Mouse (Mus musculus): ENCODE data around the gene Msantd1. TPM values are rescaled to one million over a fixed set of nuclear protein-coding genes. Genes with fewer than 3 reads are reported as not detected.

The Msantd1 gene
- total RNA-seq, 2 experiments from 2014 or later, result 0.34 to 0.65 TPM

DNA sequence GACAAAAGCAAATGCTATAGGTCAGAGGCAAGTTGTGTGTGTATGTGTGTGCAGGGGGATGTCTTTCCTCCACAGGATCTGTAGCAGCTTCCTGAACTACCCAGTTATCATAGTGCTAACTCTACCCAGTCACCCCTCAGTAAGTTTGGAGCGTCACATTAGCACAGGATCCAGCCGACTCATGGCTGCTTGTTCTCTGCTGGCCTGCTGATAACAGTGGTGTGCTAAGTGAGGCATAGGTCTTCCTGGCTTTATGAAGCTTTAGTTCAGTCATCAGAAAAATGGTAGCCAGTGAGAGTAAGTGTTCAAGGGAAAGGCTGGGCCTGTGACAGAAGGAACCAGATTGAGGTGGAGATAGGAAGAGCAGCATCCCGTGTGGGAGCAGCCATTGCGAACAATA is 16.1 kb downstream of the Msantd1 start:
- intact Hi-C loops (cut with DNase I), result no loop called here
- DNase-seq, result no peak

DNA sequence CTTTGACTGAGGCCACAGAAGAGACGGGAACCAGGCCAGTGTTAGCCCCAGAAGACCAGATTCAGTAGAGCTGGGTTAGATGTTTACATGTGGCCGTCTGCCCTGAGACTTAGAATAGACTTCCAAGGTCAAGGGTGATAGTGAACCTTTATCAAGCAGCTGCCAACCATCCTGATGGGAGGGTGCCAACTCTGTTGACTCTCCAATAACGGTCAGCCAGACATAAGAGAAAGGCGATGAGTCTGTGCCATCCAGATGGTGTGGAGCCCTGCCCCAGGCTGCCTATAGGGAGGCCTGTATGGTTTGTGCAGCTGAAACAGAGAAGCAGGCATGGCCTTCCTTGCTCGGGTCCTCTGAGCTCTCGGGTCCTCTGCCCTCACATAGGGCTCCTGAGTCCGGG is 16.7 kb downstream of the Msantd1 start:
- DNase-seq, result no peak
- intact Hi-C loops (cut with DNase I), result no loop called here

DNA sequence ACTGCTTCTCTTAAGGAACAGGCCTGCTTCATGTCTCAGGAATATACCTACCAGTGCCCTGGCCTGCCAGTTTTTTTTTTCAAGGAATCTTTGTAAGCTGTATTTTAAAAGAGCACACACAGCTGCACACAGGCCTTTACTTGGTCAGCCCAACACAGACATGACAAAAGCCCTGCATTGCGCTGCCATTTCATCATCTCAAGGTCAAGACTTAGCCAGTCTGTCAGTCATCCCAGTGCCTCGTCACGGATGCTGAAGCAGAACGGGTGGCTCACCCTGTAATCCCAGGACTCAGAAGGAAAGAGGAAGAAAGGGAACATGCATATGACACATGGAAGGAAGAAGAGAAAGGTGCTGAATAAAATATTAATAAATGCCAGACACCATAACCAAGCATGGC is 19.8 kb downstream of the Msantd1 start:
- DNase-seq, result no peak
- intact Hi-C loops (cut with DNase I), result no loop called here

DNA sequence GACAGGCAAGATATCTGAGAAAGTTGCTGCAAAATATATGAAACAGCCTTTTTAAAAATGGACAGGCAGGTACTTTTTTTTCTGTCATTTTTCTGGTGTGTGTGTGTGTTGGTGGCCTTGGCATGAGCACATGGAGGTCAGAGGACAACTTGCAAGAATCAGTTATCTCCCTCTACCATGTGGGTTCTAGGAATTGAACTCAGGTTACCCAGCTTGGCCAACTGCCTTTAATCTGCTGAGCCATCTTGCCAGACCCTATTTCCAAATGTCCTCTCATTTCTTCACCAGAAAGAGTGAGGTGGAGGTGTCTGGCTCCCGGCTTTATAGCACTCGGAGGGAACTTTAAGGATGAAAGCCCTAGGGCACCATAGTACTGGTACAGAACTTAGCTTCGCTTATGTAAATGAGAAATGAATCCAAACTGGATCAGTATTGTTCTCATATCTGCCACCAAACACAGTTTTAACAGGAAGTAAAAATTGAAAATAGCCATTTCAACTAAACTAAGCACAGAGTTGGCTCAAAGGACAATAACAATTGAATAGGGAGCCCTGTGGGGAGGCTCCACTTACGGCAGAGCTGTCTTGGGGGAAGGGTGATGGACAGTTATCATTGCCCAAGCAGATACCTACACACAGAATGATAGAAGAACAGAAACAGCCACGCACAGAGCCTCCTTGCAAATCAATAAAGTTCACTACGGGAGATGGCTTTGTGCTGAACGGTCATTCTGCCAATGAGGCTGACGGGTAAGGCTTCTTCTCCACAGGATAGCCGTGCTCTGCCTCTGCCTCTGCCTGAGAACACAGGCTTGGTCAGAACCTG is 22.6 kb downstream of the Msantd1 start:
- DNase-seq, result no peak
- intact Hi-C loops (cut with DNase I), result no loop called here

DNA sequence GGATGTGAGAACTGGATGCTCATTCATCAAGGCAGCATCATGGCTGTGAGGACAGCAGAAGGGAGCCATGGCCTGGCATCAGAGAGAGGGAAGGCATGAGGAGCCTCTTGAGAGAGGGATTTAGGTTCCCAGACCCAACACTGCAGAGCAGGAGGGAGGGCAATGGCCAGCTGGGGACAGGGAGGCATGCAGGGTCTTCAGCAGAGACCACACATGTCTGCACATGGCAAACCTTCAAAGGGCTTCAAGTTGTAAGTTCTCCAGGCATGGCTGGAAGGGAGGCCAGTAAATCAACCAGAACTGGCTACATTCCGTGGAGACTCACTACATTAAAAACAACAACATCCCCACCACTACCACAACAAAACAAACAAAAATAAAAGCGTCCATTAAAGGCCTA is 23.3 kb downstream of the Msantd1 start:
- intact Hi-C loops (cut with DNase I), result no loop called here
- no peak for DNase-seq

DNA sequence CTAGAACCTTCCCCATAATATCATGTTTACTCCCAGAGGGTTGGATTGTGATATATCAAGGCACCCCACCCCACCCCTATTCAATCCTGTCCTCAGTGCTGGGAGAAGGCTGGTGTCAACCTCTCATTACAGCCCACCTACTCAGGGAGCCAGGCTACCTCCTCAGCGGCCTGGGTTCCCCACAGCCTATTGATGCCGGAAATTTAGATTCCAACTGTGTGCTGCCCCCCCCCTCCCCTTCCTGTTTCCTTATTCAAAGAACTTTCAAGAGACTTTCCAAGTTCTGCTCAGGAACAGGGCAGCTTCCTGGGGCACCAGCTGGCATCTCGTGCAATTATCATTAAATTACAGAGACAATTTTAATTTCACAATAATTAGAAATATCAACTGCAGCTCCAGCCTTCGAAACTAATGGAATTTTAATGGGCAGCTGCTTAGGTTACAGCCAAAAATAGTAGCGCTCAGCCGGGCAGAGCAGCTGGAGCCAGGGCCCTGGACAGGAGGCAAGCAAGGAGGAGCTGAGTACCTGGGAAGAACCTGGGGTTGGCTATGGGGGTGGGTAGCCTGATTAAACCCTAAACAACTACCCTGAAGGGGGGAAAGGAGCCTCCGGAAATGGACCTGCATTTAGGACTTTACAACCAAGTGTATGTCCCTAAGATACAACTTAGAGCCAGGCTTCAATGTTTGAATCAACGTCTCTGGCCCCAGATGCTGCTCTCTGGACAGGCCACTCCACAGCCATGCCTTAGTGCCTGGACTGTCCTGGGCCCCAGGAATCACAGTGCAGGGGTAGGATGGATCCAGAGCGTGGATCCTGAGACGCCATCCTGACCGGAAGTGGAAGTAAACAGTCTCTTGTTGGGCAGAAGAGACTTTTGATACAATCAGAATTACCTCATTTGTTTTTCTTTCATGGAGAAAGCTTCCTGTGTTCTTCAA is 24.0 kb downstream of the Msantd1 start:
- DNase-seq, result no peak
- intact Hi-C loops (cut with DNase I), result no loop called here

DNA sequence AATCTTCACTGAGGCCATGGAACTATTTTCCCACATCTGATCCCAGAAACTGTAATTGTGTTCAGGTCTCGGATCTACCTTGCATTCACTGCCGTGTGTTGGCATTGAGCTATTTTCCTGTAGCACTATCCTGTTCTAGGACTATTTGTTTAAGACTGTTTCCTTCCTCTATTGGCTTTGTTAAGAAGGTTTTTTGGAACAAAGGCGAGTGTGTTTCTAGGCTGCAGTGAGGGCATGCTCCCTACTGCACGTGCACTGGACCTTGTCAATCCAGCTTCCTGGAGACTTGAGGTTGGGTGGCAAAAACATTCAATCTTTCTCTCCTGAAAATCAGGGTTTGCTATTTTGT is 24.6 kb downstream of the Msantd1 start:
- intact Hi-C loops (cut with DNase I), result no loop called here
- DNase-seq, result no peak

DNA sequence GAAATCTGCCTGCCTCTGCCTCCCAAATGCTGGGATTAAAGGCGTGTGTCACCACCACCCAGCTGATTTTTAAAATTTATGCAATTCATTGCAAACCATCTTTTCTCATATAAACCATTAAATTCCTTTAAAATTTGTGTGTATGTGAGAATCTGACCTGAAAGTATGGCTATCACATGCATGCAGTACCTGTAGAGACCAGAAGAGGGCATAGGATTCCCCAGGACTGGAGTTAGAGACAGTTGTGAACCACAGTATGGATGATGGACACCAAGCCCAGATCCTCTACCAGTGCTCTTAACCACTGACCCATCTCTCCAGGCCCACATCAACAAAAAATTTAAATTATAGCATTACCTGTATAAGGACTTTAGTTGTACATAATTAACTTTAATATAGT is 25.6 kb downstream of the Msantd1 start:
- DNase-seq, result no peak
- intact Hi-C loops (cut with DNase I), result no loop called here

DNA sequence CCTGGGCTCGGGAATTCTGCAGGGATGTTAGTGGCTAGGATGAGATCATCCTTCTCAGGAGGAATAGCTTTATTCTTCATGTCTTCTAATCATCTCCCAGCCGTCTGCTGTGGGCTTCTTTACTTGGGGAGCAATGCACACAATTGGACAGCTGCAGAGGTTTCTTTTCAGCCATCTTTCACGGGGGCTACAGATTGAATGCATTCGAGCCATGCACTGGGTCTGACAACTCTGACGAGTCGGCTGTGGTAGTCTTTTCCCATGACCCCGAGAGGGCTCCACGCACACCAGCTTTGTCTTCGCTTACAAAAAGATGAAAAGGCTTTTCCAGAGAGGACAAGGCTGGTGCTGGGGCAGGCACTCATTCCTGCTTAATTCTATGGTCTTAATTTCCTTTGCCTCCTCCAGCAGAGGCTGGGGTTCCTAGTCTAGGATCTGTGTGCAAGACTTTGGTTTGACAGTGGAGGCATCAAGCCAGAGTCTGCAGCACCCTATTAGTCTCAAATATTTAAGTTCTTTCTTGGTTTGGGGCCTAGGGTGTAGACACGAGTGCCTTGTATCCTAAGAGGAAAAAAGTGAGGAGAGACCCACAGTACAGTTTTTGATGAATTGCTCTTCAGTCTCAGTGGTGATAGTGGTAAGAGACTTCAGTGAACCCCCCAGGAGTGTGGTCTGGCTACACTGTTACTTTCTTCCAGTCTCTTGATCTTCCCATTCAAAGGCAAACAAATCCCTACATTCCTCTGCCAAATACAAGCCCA is 34.1 kb downstream of the Msantd1 start:
- intact Hi-C loops (cut with DNase I), result no loop called here
- DNase-seq, result no peak

DNA sequence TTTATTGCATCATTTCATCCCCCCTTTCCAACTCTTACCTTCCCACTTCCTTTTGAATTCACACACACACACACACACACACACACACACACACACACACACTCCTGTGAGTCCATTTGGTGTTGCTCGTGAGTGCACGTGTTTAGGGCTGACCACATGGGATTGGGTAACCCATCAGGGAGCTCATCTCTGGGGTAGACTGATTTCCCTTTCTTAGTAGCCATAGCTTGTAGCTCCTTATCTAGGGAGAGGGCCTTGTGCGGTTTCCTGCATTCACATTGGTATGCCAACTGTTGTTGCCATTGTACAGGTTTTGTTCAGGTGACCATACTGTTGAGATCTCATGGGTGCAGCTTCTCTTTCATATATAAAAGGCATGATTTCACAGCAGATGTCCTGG is 35.6 kb downstream of the Msantd1 start:
- intact Hi-C loops (cut with DNase I), result no loop called here
- DNase-seq, result no peak

DNA sequence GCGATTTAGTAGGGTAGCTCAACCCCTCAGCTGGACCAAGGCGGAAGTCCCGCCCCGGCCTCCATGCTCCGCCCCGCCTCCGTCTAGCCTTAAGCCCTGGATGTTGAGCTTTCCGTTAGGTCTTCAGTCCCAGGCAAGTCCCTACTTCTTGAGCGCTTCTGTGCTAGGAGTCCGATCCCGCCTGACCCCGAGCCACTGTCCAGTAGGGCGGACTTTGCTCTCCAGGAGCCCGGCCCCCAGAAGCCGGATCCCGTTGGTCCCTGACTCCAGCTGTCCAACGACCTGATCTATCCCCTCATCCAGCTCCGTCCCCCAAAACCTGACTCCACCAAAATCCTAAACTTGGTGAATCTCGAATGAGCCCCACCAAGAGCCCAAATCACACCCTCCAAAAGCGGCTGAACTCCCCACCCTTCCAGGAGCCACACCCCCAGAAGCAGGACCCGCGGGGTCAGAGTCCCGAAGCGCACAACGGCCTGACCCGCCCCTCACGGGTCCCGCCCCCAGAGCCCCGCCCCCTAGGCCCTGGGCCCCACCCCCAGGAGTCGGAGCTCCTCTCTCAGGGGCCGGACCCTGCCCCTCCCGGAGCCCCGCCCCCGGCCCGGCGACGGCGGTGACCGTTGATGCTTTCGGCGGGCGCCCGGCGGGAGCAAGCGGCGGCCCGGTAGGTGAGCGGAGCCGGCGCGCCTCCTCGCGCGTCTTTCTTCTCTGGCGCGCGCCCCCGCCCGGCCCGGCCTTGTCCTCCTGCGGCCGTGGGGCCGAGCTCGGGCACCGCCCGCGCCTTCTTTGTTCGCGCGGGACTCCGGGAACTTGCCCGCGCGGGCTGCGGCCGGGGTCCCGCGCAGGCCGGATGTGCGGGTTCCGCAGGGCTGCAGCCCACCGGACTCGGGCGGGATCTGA is 41.3 kb downstream of the Msantd1 start, which contains the start of gene Rgs12:
TSS of gene Rgs12 (plus strand) at position 585 of the 900 bp plus-strand sequence.
- peak; percentile 89 to 92 for DNase-seq
- intact Hi-C loops (cut with DNase I), result no loop called here

DNA sequence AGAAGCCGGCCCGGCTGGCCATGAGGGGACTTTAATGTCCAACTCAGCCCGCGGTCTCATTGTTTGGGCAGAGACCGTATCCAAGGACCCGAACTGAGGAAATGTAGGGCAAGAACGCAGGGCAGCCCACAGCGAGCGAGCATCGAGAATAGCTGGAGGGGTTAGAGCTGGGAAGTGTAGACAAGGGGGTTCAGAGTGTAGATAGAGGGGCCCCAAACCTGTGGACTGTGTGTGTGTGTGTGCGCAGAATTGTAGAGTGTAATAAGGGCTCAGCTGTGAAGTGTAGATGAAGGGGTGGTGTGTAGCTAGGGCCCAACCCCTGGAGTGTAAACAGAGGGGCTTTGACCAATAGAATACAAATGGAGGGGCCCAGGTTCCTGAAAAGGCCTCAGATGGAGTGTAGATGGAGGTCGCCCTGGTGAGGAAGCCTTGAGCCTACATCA is 42.0 kb downstream of the Msantd1 start:
- intact Hi-C loops (cut with DNase I), result no loop called here
- DNase-seq, result no peak

DNA sequence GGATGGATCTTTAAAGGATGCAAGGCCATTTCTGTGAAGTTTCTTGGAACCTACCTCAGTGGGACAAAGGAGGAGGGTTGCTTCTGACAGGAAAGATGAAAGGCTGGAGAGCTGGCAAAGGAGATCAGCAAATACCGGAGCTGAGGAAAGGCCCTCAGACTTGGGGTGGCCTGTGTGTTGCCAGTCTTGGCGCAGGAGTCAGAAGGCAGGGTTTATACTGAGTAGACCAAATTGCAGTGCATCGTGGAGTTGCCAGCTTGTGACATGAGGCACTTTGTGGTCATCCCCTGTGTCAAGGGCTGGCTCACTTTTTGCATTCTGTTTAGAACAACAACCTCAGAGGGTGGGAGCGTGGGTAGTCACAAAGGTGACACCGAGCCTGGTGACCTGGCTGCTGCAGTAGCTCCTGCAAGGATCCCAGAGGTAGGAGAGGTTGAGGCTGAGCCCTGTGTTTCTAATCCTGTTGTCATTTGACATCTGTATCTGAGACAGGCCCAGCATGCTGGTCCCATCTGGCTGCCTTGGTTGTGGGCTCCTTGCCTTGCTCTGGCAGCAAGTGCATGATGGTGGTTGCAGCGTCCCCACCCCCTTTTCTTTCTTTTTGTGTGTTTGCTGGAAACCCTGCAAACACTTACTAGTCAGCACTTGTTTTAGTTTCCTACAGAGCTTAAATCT is 42.8 kb downstream of the Msantd1 start:
- no peak for DNase-seq

DNA sequence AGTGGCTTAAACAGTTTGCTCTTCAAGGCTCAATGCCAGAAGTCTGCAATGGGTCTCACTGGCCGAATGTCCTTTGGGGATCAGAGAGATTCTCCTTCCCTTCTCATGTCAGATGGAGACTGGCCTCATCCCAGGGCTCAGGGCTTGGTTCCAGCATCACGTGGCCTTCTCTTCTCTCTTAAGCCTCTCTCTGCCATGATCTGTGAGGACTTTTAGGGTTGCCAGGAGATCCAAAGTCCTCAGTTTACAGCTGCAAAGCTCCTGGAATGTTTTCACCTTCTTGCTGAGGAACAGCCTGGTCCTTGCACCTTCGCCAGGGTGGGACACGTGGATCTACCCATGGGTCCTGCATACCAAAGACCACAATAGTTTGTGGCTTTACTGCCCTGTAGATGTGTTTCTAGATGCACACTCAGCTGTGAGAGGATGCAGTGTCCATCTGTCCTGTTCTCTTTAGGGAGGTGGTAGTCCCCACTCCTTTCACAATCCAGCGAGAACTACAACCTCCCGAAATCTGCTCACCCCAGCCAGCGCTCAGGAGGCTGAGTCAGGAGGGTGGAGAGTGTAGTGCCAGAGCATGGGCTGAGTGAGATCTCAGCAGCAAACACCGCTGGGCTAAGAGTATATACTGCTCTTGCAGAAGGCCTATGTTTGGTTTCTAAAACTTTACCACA is 43.5 kb downstream of the Msantd1 start:
- peak; percentile 56 to 71 for DNase-seq
- intact Hi-C loops (cut with DNase I), result no loop called here

More for the DNA sequence above, 42.8 kb downstream of the Msantd1 start:
- intact Hi-C loops (cut with DNase I), result no loop called here

DNA sequence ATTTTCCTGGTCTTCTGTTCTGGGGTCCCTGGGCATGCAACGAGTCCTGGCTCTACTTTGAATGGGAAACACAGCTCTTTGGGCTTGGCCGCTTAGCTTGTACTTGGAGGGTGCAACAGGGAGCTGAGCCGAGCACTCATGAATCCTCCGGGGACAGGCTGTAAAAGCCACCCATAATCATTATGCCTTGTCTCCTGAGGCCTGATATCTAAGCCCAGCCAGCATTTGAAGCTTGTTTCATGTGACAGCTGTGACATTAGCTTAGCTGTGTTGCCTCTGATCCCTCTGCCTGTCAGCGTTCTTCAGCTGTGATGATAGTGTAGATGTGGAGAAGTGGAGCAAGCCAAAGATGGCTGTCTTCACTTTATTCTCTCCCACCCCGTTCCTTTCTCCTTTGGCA is 46.7 kb downstream of the Msantd1 start:
- no peak for DNase-seq
- intact Hi-C loops (cut with DNase I), result no loop called here

DNA sequence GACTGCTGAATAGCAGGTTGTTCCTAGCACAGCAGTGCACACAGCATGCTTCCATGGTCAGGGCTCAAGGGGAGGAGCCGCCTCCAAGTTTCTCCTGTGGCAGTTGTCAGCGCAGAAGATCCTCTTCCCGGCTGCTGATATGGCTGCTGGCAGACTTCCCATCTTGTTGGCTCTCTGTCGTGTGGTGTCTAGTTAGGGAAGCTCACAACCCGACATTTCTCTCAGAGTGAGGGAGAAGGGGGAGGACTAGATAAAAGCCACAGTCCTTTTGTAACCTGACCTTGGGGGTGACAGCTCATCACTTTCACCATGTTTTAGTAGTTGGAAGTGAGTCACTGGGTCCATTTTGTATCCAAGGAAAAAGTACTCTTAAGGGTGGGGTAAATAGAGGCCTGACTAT is 47.8 kb downstream of the Msantd1 start:
- DNase-seq, result peak in 1 of 2 experiments; percentile 34
- intact Hi-C loops (cut with DNase I), result no loop called here

DNA sequence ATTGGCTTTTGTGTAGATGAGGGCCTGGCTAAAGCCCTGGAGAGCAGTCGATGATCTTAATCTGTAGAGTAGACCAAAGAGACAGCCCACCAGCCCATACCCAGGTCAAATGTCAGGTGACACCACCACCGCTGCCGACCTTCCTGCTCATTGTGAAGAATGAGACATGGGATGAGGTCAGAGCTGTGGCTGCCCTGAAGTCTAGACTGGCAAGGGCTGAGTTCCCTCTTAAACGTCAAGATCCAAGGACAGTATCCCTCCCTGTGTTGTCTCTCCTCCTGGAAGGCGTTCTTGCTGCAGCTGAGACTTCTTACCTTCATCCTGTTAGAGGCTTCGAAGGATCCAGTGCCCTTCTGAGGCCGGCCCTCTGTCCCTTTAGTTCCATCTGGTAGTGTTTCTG is 48.3 kb downstream of the Msantd1 start:
- intact Hi-C loops (cut with DNase I), result no loop called here
- no peak for DNase-seq

DNA sequence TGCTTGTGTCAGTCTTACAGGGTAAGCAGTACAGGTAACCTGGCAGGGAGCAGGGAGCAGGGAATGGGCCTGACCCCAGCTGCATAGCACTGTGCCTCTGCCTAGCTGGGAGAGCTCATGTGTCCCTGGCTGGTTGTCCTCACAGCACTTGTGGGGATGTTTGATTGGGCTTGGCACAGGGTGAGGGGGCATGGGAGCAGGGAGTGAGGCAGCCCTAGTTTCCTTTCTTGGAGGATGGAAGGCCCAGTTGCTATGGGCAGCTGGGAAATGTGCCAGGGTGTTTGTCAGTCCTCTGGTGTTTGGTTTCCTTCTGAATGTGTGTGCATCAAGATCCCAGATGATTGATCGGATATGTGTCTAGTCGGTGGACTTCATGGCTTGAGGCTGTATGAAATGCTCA is 49.2 kb downstream of the Msantd1 start:
- intact Hi-C loops (cut with DNase I), result no loop called here
- no peak for DNase-seq

DNA sequence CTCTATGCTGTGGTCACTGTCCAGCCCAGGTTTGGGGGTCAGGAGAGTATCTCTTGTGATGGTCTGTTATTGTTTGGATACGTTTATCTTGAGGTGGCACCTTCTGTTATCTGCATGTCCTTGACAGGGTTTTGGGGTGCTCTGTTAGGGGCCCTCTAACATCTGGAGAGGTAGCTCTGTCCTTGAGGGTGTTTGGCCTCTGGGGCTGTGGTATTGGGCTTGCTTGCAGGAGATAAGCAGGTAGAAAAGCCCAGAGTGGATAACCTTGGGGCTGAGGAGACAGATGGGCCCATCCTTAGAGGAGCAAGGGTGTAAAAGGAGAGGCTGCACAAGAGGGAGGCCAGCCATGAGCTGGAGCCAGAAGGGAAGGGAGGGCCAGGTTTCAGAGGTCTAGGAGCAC is 52.2 kb downstream of the Msantd1 start:
- DNase-seq, result no peak
- intact Hi-C loops (cut with DNase I), result no loop called here
